Mouse (Mus musculus): Measurements from ENCODE around the gene Tspan12. TPM values are rescaled to one million over a fixed set of nuclear protein-coding genes. Genes with fewer than 3 reads are reported as not detected.

Gene Tspan12
- polyA plus RNA-seq, 1 experiment from 2014 or later, result not detected

DNA sequence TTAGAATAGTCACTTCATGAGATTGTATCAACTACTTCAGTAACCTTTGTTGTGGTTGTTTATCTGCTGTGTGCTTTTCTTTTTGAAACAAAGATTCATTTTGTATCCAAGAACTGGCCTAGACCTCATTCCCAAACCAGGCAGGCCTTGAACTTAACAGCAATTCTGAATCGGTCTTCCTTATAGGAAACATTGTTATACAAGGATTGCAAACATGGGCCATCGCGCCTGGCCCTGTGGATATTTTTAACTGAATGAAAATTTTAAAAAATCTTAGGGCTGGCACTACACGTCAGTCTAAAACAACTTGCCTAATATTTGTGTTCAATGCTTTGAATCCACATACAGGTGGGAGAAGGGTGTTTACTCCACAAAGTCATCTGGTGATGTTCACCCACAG is 3.5 kb downstream of the Tspan12 start:
- Histone ChIP-seq H3K36me3 (ENCODE audit: inconsistent target) (no peaks in the 10 kb centered on the region), H3K27ac (no peak overlapping the region), H3K79me2 (ENCODE audit: inconsistent target) (no peaks in the 10 kb centered on the region), H3K4me3 (ENCODE audit: inconsistent target) (no peak overlapping the region)
- WGBS (ENCODE audit: missing documents), result 86% methylated on average over 4 of the region's 4 CpGs

DNA sequence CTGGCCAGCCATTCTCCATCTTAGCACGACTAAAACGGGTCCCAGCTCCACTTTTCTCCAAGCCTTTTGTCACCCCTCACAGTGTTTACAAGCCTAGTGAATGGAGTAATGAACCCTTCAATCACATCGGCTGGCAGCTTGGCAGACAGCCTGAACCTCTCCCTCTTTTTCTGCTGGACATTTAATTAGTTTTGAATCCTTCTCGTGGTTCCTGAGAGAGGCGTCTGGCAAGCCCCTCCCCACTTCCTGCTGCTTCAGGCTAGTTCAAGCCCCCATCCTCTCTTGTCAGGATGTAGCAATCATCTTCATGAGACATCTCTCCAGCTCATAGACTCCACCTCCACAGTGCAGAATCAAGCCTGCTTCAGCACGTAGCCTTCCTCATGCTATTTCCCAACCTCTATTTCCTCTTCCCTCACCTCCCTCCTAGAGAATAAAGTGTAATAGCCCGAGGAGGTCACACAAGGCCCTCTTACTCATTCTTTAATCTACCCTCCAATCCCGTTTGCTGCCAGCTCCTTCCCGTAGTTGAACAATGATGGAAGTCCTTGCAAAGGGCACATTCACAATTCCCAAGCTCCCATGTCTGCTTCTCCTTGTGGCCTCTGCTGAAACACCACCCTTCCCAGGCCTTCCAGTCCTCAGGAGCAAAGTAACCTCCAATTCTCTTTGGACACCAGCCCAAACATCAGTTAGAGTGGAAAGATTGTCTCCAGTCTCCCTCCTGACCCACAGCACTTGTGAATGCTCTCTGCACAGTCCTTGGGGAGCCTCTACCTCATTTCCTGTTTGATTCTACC is 12.1 kb downstream of the Tspan12 start:
- H3K36me3 ChIP-seq (ENCODE audit: inconsistent target), result no peaks in the 10 kb centered on the region
- H3K79me2 ChIP-seq (ENCODE audit: inconsistent target), result no peaks in the 10 kb centered on the region
- WGBS (ENCODE audit: missing documents), result 46% methylated on average over 9 of the region's 9 CpGs
- no peak overlapping the region for H3K27ac ChIP-seq
- H3K4me3 ChIP-seq (ENCODE audit: inconsistent target), result no peak overlapping the region

DNA sequence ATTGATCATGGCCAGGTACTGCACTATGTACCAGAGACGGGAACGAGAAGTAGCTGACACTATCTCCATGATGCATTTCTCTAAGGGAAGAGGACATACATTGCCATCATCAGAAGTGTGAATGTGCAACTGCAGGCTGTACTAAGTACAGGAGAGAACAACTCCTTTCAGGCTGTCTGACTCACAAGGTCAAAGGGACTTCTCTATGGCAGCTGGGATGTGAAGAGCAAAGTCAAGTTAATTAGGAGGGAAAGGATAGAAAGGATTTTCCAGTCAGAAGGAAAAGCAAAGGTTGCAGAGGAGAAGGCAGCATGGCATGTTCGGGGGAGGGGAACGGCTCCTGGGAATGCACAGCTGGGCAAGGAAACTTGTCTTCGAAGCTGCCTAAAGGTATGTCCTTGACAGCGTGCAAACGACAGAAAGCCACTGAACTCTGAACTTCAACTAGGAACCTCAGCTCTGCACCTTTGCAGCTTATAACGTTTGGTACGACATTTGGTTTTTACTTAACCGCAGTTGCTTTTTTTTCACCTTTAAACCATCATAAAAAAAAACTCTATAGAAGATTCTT is 13.0 kb downstream of the Tspan12 start:
- Histone ChIP-seq H3K36me3 (ENCODE audit: inconsistent target) (no peaks in the 10 kb centered on the region), H3K27ac (no peak overlapping the region), H3K79me2 (ENCODE audit: inconsistent target) (no peaks in the 10 kb centered on the region), H3K4me3 (ENCODE audit: inconsistent target) (no peak overlapping the region)
- 91% methylated on average over 10 of the region's 10 CpGs for WGBS (ENCODE audit: missing documents)

DNA sequence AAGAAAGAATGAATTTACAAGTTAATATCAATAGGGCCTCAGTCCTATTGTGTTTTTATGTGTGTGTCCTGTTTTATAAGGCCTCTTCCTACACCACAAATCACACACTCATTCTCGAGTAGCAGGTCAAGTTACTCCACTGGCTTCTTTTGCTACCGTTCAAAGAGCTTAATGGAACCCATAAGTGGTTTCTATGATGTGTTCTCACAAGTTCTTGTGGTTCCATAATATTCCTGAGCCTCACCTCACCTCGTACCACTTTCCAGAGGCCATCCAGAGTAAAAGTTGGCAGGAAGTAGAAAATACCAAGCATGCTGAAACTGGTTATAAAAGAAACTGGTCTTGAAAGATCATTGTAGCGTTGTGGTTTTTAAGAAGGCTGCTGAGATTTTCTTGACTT is 18.8 kb downstream of the Tspan12 start:
- 84% methylated on average over 4 of the region's 4 CpGs for WGBS (ENCODE audit: missing documents)
- H3K4me3 ChIP-seq (ENCODE audit: inconsistent target), result no peak overlapping the region
- no peaks in the 10 kb centered on the region for H3K36me3 ChIP-seq (ENCODE audit: inconsistent target)
- H3K27ac ChIP-seq, result no peak overlapping the region
- H3K79me2 ChIP-seq (ENCODE audit: inconsistent target), result no peaks in the 10 kb centered on the region

DNA sequence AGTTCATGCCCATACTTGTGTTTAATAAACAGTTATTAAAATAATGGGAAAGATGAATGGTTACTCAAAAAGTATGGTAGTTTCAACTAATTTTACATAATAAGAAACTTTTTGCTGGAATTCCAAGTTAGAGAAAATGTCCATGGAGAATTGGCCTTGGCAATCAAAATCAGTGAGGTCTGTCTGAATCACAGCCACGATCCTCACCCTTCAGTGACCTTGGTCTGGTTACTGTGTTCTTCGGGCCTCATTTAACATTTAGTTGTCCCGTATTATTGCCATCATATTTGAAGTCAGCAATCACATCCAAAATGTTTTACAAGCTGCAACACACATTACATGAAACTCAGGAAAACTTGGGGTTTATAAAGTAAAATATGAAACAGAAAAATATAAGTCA is 20.4 kb downstream of the Tspan12 start:
- H3K79me2 ChIP-seq (ENCODE audit: inconsistent target), result no peaks in the 10 kb centered on the region
- 95% methylated on average over 3 of the region's 3 CpGs for WGBS (ENCODE audit: missing documents)
- H3K27ac ChIP-seq, result no peak overlapping the region
- H3K36me3 ChIP-seq (ENCODE audit: inconsistent target), result no peaks in the 10 kb centered on the region
- no peak overlapping the region for H3K4me3 ChIP-seq (ENCODE audit: inconsistent target)

DNA sequence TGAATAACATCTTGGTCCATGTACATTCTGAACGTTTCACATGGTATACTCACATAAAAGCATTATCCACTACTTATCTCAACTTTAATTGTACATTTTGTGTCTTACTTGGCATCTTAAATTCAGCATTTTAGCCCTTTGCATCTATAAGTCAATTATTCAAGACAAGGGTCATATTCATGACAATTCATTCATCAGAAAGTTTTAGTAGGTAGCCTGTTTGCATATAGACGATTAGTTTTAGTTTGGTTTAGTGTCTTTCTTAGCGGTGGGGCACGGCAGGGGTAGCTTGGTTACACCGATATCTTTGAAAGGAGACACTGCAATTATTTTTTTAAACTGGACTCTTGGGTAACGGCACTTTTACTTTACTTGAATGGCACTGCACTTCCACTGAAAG is 21.4 kb downstream of the Tspan12 start:
- Histone ChIP-seq H3K79me2 (ENCODE audit: inconsistent target) (no peaks in the 10 kb centered on the region), H3K36me3 (ENCODE audit: inconsistent target) (no peaks in the 10 kb centered on the region), H3K27ac (no peak overlapping the region), H3K4me3 (ENCODE audit: inconsistent target) (no peak overlapping the region)
- WGBS (ENCODE audit: missing documents), result 92% methylated on average over 6 of the region's 6 CpGs

DNA sequence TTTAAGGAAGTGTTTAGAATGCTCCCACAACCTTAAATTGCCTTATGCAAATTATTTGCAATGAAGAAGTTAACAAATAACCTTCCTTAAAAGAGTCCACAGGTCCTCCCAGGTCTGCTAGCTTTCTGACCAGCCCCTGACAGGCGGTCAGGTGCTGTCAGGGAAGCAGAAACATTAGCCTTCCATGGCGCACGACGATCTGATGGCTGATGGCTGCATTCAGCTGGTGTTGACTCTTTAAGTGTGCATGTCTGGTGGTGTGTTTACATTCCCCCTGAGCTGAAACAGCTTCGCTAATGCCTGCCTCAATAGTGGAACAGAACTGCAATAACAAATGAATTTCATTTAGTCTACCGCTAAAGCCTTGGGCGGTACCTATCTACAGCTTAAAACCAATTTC is 22.4 kb downstream of the Tspan12 start:
- H3K79me2 ChIP-seq (ENCODE audit: inconsistent target), result no peaks in the 10 kb centered on the region
- 79% methylated on average over 7 of the region's 7 CpGs for WGBS (ENCODE audit: missing documents)
- no peak overlapping the region for H3K4me3 ChIP-seq (ENCODE audit: inconsistent target)
- no peaks in the 10 kb centered on the region for H3K36me3 ChIP-seq (ENCODE audit: inconsistent target)
- no peak overlapping the region for H3K27ac ChIP-seq

DNA sequence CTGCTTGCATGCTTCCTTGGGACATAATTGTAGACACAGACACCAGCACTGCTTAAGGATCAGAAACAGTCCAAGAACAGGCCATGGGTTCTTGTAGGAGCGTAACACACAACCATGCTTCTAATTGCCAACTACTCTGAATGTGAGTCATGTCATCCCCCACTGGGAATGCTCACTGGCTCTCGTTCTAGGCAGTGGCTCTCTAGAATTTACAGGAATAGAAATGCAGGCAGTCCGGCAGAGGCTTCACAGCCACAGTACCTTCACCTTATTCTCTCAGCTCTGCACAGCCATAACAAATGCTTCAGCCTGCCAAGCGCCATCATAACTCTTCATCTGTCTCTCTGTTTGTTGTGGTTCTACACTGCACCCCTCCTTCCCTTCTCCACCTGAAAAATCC is 23.9 kb downstream of the Tspan12 start:
- WGBS (ENCODE audit: missing documents), result 87% methylated on average over 4 of the region's 4 CpGs
- H3K27ac ChIP-seq, result no peak overlapping the region

DNA sequence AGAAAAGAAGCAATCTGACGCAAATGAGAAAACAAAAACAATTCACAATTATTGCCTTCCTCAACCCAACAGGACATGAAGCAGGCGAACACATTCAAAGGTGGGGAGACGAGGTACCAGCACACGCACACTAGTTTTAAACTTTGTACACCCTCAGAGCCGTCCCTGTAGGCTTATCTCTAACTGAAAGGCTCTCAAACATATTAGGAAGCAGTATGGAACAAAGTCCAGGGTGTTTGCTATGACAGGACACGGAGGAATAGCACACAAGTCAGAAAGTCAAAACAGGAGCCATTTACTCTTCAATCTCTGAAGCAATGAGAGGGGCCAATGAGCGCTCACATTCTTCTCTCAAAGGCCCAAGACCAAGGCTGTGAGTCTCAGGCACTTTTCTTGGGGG is 24.3 kb downstream of the Tspan12 start:
- 92% methylated on average over 7 of the region's 7 CpGs for WGBS (ENCODE audit: missing documents)
- no peaks in the 10 kb centered on the region for H3K36me3 ChIP-seq (ENCODE audit: inconsistent target)
- H3K79me2 ChIP-seq (ENCODE audit: inconsistent target), result no peaks in the 10 kb centered on the region
- H3K4me3 ChIP-seq (ENCODE audit: inconsistent target), result no peak overlapping the region
- H3K27ac ChIP-seq, result no peak overlapping the region

More for the DNA sequence above, 23.9 kb downstream of the Tspan12 start:
- Histone ChIP-seq H3K36me3 (ENCODE audit: inconsistent target) (no peaks in the 10 kb centered on the region), H3K4me3 (ENCODE audit: inconsistent target) (no peak overlapping the region), H3K79me2 (ENCODE audit: inconsistent target) (no peaks in the 10 kb centered on the region)

DNA sequence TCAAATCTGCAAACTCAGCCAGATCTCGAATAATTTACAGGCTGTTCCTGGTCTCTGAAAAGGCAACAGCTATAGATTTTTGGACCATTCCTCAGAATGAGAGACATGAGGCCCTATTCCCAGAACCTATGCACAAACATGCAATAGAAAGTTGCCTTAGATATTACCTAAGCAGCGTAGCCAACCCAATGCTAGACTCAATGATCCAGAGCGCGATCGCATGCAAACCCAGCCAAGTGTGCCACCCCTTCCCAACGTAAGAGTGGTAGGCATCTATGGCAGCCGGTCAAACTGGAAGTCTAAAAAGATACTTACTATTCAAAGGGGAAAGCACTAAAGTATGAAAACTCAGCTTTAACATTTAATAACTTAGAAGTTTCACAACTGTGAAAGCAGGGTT is 28.6 kb downstream of the Tspan12 start:
- Histone ChIP-seq H3K79me2 (ENCODE audit: inconsistent target) (no peaks in the 10 kb centered on the region), H3K36me3 (ENCODE audit: inconsistent target) (no peaks in the 10 kb centered on the region), H3K27ac (no peak overlapping the region), H3K4me3 (ENCODE audit: inconsistent target) (no peak overlapping the region)
- 93% methylated on average over 7 of the region's 7 CpGs for WGBS (ENCODE audit: missing documents)

DNA sequence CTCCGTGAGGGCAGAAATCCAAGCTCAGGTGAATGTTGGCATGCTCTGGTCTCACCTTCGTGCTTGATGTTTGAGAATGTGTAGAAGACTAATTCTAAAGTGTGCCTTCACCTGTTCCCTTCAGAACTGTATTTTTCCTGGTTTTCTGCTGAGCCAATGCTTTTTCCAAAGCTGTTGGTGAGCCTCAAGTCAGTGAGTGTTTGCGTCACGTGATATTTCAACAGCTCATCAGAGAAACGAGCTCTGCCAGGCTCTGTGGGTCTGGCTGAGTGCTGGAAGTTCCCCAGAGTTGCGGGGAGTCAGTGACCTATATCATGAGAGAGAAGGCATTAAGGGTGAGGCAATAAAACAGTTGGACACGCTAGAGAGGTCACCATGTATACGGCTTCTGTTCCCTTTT is 29.0 kb downstream of the Tspan12 start:
- Histone ChIP-seq H3K27ac (no peak overlapping the region), H3K79me2 (ENCODE audit: inconsistent target) (no peaks in the 10 kb centered on the region), H3K4me3 (ENCODE audit: inconsistent target) (no peak overlapping the region), H3K36me3 (ENCODE audit: inconsistent target) (no peaks in the 10 kb centered on the region)
- 81% methylated on average over 8 of the region's 8 CpGs for WGBS (ENCODE audit: missing documents)

DNA sequence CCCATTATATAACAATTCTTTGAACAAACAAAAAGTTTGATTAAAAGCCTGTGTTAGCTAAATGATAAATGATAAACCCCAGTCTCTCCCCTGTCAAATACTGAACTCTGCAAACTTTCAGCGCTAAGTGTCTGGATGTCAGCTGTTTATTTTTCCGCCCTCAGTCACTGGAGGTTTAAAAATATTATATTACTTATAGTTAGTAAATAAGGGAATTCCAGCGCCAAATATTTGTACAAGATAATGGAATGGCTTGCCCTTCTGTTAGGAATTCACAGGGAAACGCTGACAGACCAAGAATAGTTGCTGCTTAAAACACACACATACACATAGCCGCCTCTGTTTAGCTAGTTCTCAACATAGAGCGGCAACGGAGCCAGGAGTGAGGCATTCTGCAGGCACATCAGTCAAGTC is 29.6 kb downstream of the Tspan12 start:
- H3K79me2 ChIP-seq (ENCODE audit: inconsistent target), result no peaks in the 10 kb centered on the region
- H3K36me3 ChIP-seq (ENCODE audit: inconsistent target), result no peaks in the 10 kb centered on the region
- no peak overlapping the region for H3K27ac ChIP-seq
- no peak overlapping the region for H3K4me3 ChIP-seq (ENCODE audit: inconsistent target)
- WGBS (ENCODE audit: missing documents), result 95% methylated on average over 7 of the region's 7 CpGs

DNA sequence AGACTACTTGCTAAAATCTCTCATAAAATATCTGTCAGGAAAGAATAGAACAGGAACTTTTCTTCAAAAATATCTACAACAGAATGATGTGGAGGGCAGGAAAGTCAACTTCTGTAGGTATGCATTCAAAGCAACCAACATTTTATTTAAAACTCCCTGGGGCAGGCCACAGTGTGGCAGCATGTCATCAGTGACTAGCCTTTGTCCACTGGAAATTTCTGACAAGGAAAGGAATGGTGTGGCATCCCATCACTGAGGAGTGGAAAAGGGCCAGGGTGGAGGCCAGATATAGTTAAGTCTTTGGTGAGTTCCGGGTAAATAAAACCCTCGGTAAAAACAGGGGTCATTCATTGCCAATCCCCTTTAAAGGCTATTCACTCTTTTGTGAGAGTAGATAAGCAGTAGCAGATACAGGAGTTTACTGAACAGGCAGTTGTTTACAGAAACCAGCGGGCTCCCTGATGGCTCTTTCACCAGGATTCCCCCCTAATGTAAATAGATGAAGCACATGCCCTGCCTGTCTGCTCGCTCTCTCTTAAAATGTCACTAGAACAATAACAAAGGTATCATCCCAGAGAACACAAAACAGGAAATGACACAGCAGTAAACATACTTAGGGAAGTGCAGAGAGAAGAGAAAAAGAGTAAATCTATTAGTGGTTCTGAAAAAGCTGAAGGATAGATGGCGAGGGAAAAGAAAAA is 34.1 kb downstream of the Tspan12 start:
- H3K4me3 ChIP-seq (ENCODE audit: inconsistent target), result no peak overlapping the region
- no peak overlapping the region for H3K27ac ChIP-seq
- no peaks in the 10 kb centered on the region for H3K79me2 ChIP-seq (ENCODE audit: inconsistent target)
- WGBS (ENCODE audit: missing documents), result 66% methylated on average over 5 of the region's 5 CpGs
- no peaks in the 10 kb centered on the region for H3K36me3 ChIP-seq (ENCODE audit: inconsistent target)

DNA sequence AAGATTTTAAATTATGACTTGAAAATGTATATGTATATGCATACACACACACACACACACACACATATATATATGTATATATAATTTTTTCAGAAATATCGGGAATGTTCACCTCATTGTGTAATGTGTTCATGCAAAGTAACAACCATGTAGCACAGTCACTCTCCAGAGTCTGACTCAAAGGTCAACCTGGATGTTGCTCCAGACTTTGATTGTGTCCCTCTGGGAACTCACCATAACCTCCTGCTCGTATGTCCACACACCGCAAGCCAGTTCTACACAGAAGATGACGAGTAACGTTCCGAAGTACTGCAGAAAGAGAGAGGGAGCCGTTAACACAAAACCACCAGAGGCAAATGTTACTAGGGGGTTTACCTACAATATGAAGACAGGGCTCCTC is 46.3 kb downstream of the Tspan12 start:
- Histone ChIP-seq H3K4me3 (ENCODE audit: inconsistent target) (no peak overlapping the region), H3K79me2 (ENCODE audit: inconsistent target) (no peaks in the 10 kb centered on the region), H3K27ac (no peak overlapping the region), H3K36me3 (ENCODE audit: inconsistent target) (no peaks in the 10 kb centered on the region)
- 89% methylated on average over 7 of the region's 7 CpGs for WGBS (ENCODE audit: missing documents)

DNA sequence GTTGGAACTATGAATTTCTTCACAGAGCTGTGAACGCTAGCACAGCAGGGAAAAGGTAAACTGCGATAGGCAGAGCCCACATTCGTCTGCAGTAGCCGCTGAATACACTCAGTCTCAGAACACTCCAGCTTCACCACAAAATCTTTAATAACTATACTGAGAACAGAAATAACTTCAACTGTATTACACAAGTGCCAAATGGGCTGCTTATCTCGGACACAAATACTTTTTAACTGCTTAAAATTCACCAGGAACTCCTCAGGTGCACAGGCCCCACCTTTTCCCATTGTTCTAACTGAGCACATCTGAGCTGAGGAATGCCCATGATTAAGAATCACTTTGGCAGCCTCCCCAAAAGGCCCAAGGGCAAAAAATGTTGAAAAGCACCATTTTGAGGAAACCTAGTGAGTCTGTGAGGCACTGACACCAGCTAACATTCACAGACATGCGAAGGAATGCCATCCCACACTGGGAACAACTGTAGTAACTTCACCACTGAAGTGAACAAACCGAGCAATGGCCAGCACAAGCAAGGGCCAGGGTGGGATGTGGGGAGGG is 47.2 kb downstream of the Tspan12 start:
- no peaks in the 10 kb centered on the region for H3K79me2 ChIP-seq (ENCODE audit: inconsistent target)
- H3K27ac ChIP-seq, result no peak overlapping the region
- H3K4me3 ChIP-seq (ENCODE audit: inconsistent target), result no peak overlapping the region
- 82% methylated on average over 7 of the region's 7 CpGs for WGBS (ENCODE audit: missing documents)
- H3K36me3 ChIP-seq (ENCODE audit: inconsistent target), result no peaks in the 10 kb centered on the region

All from macrophage (primary cell).